Mouse (Mus musculus): ENCODE measurements around the gene Sema4b. TPM values are rescaled to one million over a fixed set of nuclear protein-coding genes. Genes with fewer than 3 reads are reported as not detected.

Gene Sema4b
- polyA plus RNA-seq, 1 experiment from 2014 or later = 25.7 TPM

- Histone ChIP-seq H3K27me3 (ENCODE audit: control insufficient read depth, insufficient read depth, low read length) (no peaks in the 10 kb centered on the region), H3K9ac (replicated peaks; ENCODE audit: low read depth, low read length) (no peak overlapping the region), H3K9me3 (ENCODE audit: control insufficient read depth, low read length) (no peaks in the 10 kb centered on the region), H3K4me3 (ENCODE audit: low read depth, low read length) (no peak overlapping the region), H3K4me1 (ENCODE audit: control insufficient read depth, insufficient read depth, low read length) (peaks cover 11% of the 10 kb centered on the region; the same call in 1 of the 2 replicates), H3K4me2 (ENCODE audit: low read depth, low read length) (no peak overlapping the region), H3K36me3 (ENCODE audit: control insufficient read depth, insufficient read depth, low read length) (no peaks in the 10 kb centered on the region), H3K27ac (ENCODE audit: low read depth, low read length) (no peak overlapping the region)
- ATAC-seq (ENCODE audit: low read depth) = no peak
- WGBS = 75% methylated on average over 8 of the region's 8 CpGs
Observed at GRCm38 (mm10) chr7:80172069-80172956, 14.3 kb upstream of the Sema4b start.

DNA sequence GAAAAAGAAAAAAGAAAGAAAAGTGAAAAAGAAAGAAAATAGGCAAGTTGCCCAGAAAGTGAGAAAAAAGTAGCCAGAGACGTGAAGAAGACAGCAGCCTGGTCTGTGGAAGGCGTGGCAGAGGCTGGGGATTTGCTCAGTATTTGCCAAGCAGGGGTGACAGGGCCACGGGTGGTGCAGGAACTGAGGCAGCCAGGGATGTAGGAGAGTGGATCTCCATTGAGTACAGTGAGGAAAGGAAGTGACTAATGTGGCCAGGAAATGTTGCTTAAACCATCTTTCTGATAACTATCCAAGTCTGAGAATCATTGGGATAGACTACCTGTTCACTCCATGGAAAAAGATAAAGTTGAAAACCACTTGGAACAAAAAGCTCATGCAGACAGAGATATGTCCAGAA lies 10.5 kb upstream of the Sema4b start:
- no peak for ATAC-seq (ENCODE audit: low read depth)
- Histone ChIP-seq H3K4me2 (ENCODE audit: low read depth, low read length) (no peak overlapping the region), H3K4me3 (ENCODE audit: low read depth, low read length) (no peak overlapping the region), H3K36me3 (ENCODE audit: control insufficient read depth, insufficient read depth, low read length) (no peaks in the 10 kb centered on the region), H3K27me3 (ENCODE audit: control insufficient read depth, insufficient read depth, low read length) (no peaks in the 10 kb centered on the region), H3K4me1 (ENCODE audit: control insufficient read depth, insufficient read depth, low read length) (peaks cover 8% of the 10 kb centered on the region; the same call in 1 of the 2 replicates), H3K9ac (replicated peaks; ENCODE audit: low read depth, low read length) (no peak overlapping the region), H3K9me3 (ENCODE audit: control insufficient read depth, low read length) (no peaks in the 10 kb centered on the region), H3K27ac (ENCODE audit: low read depth, low read length) (no peak overlapping the region)
- WGBS = 74% methylated on average over 3 of the region's 3 CpGs

- no peak for ATAC-seq (ENCODE audit: low read depth)
- Histone ChIP-seq H3K36me3 (ENCODE audit: control insufficient read depth, insufficient read depth, low read length) (no peaks in the 10 kb centered on the region), H3K4me3 (ENCODE audit: low read depth, low read length) (no peak overlapping the region), H3K27me3 (ENCODE audit: control insufficient read depth, insufficient read depth, low read length) (no peaks in the 10 kb centered on the region), H3K4me2 (ENCODE audit: low read depth, low read length) (no peak overlapping the region), H3K9ac (replicated peaks; ENCODE audit: low read depth, low read length) (no peak overlapping the region), H3K27ac (ENCODE audit: low read depth, low read length) (no peak overlapping the region), H3K9me3 (ENCODE audit: control insufficient read depth, low read length) (no peaks in the 10 kb centered on the region), H3K4me1 (ENCODE audit: control insufficient read depth, insufficient read depth, low read length) (no peaks in the 10 kb centered on the region)
- 94% methylated on average over 3 of the region's 3 CpGs for WGBS
Observed at GRCm38 (mm10) chr7:80177438-80177837, 9.2 kb upstream of the Sema4b start.

- no peak overlapping the region for H3K27ac ChIP-seq (ENCODE audit: low read depth, low read length)
- H3K36me3 ChIP-seq (ENCODE audit: control insufficient read depth, insufficient read depth, low read length) = no peaks in the 10 kb centered on the region
- H3K9ac ChIP-seq (replicated peaks; ENCODE audit: low read depth, low read length) = no peak overlapping the region
- no peaks in the 10 kb centered on the region for H3K4me1 ChIP-seq (ENCODE audit: control insufficient read depth, insufficient read depth, low read length)
- 89% methylated on average over 10 of the region's 10 CpGs for WGBS
- no peaks in the 10 kb centered on the region for H3K9me3 ChIP-seq (ENCODE audit: control insufficient read depth, low read length)
- ATAC-seq (ENCODE audit: low read depth) = no peak
- H3K27me3 ChIP-seq (ENCODE audit: control insufficient read depth, insufficient read depth, low read length) = no peaks in the 10 kb centered on the region
- no peak overlapping the region for H3K4me3 ChIP-seq (ENCODE audit: low read depth, low read length)
- no peak overlapping the region for H3K4me2 ChIP-seq (ENCODE audit: low read depth, low read length)
Observed at GRCm38 (mm10) chr7:80178037-80178729, 8.5 kb upstream of the Sema4b start.

- ATAC-seq (ENCODE audit: low read depth) = no peak
- H3K9ac ChIP-seq (replicated peaks; ENCODE audit: low read depth, low read length) = no peak overlapping the region
- no peak overlapping the region for H3K27ac ChIP-seq (ENCODE audit: low read depth, low read length)
- H3K4me3 ChIP-seq (ENCODE audit: low read depth, low read length) = no peak overlapping the region
- no peaks in the 10 kb centered on the region for H3K4me1 ChIP-seq (ENCODE audit: control insufficient read depth, insufficient read depth, low read length)
- no peaks in the 10 kb centered on the region for H3K27me3 ChIP-seq (ENCODE audit: control insufficient read depth, insufficient read depth, low read length)
- no peaks in the 10 kb centered on the region for H3K9me3 ChIP-seq (ENCODE audit: control insufficient read depth, low read length)
- 90% methylated on average over 6 of the region's 6 CpGs for WGBS
- no peak overlapping the region for H3K4me2 ChIP-seq (ENCODE audit: low read depth, low read length)
- no peaks in the 10 kb centered on the region for H3K36me3 ChIP-seq (ENCODE audit: control insufficient read depth, insufficient read depth, low read length)
Observed at GRCm38 (mm10) chr7:80179327-80179726, 7.3 kb upstream of the Sema4b start.

DNA sequence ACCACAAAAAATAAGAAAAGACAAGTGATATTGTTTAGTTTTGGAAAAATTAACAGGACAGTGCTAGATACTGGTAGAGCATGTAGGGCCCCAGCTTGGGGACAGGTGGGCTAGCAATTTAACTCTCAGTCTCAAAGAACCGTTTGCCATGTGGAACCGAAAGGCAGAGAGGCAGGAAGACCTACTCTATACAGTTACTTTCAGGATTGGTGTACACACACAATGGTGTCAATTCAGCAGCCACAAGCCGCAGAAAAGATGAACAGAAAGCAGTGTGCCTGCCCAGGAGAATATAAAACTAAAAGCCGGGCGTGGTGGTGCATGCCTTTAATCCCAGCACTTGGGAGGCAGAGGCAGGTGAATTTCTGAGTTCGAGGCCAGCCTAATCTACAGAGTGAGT lies 6.9 kb upstream of the Sema4b start:
- H3K27ac ChIP-seq (ENCODE audit: low read depth, low read length) = no peak overlapping the region
- no peak overlapping the region for H3K4me2 ChIP-seq (ENCODE audit: low read depth, low read length)
- no peaks in the 10 kb centered on the region for H3K4me1 ChIP-seq (ENCODE audit: control insufficient read depth, insufficient read depth, low read length)
- WGBS = 87% methylated on average over 6 of the region's 6 CpGs
- H3K27me3 ChIP-seq (ENCODE audit: control insufficient read depth, insufficient read depth, low read length) = no peaks in the 10 kb centered on the region
- no peak for ATAC-seq (ENCODE audit: low read depth)
- no peaks in the 10 kb centered on the region for H3K9me3 ChIP-seq (ENCODE audit: control insufficient read depth, low read length)
- H3K4me3 ChIP-seq (ENCODE audit: low read depth, low read length) = no peak overlapping the region
- no peak overlapping the region for H3K9ac ChIP-seq (replicated peaks; ENCODE audit: low read depth, low read length)
- no peaks in the 10 kb centered on the region for H3K36me3 ChIP-seq (ENCODE audit: control insufficient read depth, insufficient read depth, low read length)

DNA sequence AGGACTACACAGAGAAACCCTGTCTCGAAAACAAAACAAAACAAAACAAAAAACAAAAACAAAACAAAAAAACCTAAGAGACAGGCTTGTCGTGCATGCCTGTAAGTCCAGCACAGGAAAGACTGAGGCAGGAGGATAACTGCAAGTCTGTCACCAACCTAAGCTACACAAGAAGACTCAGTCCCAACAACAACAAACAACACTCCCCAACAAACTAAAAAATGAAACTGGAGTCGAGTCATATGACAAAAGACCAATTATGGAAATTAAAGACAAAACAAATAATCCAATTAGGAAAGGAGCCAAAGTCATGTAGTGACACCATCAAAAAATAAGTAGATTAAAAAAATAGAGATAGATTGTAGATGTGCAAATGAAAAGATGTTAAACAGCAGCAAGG lies 6.4 kb upstream of the Sema4b start:
- no peak for ATAC-seq (ENCODE audit: low read depth)
- H3K9ac ChIP-seq (replicated peaks; ENCODE audit: low read depth, low read length) = no peak overlapping the region
- 85% methylated on average over 3 of the region's 3 CpGs for WGBS

DNA sequence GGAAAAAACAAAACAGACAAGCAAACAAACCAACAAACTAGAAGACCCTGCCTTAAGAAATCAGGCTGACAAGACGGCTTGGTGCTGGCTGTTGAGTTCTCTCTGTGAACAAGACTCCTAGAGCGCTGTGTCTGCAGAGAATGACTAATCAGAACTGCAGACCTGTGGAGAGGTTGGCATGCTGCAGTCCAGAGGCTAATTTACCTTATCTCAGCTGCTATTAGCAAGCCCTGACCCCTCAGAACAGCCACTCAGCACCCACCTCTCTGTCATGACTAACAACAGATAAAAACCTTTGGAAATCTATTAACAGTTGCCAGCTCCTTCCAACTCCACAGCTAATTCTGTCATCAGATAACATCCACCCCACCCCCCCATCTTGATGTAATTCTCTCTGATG lies 5.6 kb upstream of the Sema4b start:
- Histone ChIP-seq H3K36me3 (ENCODE audit: control insufficient read depth, insufficient read depth, low read length) (no peaks in the 10 kb centered on the region), H3K9ac (replicated peaks; ENCODE audit: low read depth, low read length) (no peak overlapping the region), H3K27ac (ENCODE audit: low read depth, low read length) (no peak overlapping the region), H3K4me2 (ENCODE audit: low read depth, low read length) (no peak overlapping the region), H3K9me3 (ENCODE audit: control insufficient read depth, low read length) (no peaks in the 10 kb centered on the region), H3K27me3 (ENCODE audit: control insufficient read depth, insufficient read depth, low read length) (no peaks in the 10 kb centered on the region), H3K4me1 (ENCODE audit: control insufficient read depth, insufficient read depth, low read length) (0 out of 2 replicates have a peak, but pooled peaks cover under 1% of the 10 kb centered on the region), H3K4me3 (ENCODE audit: low read depth, low read length) (no peak overlapping the region)
- 81% methylated on average over 2 of the region's 2 CpGs for WGBS
- ATAC-seq (ENCODE audit: low read depth) = no peak

More for the DNA sequence above, 6.4 kb upstream of the Sema4b start:
- no peak overlapping the region for H3K4me2 ChIP-seq (ENCODE audit: low read depth, low read length)
- no peaks in the 10 kb centered on the region for H3K4me1 ChIP-seq (ENCODE audit: control insufficient read depth, insufficient read depth, low read length)
- H3K27me3 ChIP-seq (ENCODE audit: control insufficient read depth, insufficient read depth, low read length) = no peaks in the 10 kb centered on the region
- H3K36me3 ChIP-seq (ENCODE audit: control insufficient read depth, insufficient read depth, low read length) = no peaks in the 10 kb centered on the region
- H3K4me3 ChIP-seq (ENCODE audit: low read depth, low read length) = no peak overlapping the region
- H3K9me3 ChIP-seq (ENCODE audit: control insufficient read depth, low read length) = no peaks in the 10 kb centered on the region
- H3K27ac ChIP-seq (ENCODE audit: low read depth, low read length) = no peak overlapping the region

DNA sequence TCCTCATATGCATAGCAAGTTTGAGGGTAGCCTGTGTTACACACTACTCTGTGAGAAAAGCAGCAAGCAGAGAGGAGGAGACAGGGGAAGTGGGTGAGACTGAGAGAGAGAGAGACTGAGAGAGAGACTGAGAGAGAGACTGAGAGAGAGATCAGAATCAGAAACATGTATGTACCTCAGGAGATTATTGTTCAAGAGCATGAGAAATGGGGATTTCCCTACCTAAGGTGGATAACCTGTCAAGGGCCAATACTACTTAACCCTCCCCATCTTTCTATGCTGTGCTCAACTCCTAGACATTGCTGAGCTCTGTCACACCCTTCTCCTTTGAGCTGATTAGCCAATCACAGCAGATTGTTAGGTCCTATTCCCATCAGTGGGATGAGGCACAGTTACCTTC lies 4.5 kb upstream of the Sema4b start:
- no peaks in the 10 kb centered on the region for H3K27me3 ChIP-seq (ENCODE audit: control insufficient read depth, insufficient read depth, low read length)
- no peak overlapping the region for H3K4me3 ChIP-seq (ENCODE audit: low read depth, low read length)
- H3K9ac ChIP-seq (replicated peaks; ENCODE audit: low read depth, low read length) = no peak overlapping the region
- ATAC-seq (ENCODE audit: low read depth) = no peak
- no peak overlapping the region for H3K27ac ChIP-seq (ENCODE audit: low read depth, low read length)
- 0 out of 2 replicates have a peak, but pooled peaks cover 3% of the 10 kb centered on the region for H3K4me1 ChIP-seq (ENCODE audit: control insufficient read depth, insufficient read depth, low read length)
- no peak overlapping the region for H3K4me2 ChIP-seq (ENCODE audit: low read depth, low read length)
- no peaks in the 10 kb centered on the region for H3K36me3 ChIP-seq (ENCODE audit: control insufficient read depth, insufficient read depth, low read length)
- no peaks in the 10 kb centered on the region for H3K9me3 ChIP-seq (ENCODE audit: control insufficient read depth, low read length)
